Mouse (Mus musculus): Measurements from ENCODE around the gene Crabp2. TPM values are rescaled to one million over a fixed set of nuclear protein-coding genes. Genes with fewer than 3 reads are reported as not detected.
A peak's percentile ranks its signal among the peaks of the same experiment; 100 is the strongest.

Crabp2 gene
- polyA plus RNA-seq, 1 experiment = 0.08 TPM

DNA sequence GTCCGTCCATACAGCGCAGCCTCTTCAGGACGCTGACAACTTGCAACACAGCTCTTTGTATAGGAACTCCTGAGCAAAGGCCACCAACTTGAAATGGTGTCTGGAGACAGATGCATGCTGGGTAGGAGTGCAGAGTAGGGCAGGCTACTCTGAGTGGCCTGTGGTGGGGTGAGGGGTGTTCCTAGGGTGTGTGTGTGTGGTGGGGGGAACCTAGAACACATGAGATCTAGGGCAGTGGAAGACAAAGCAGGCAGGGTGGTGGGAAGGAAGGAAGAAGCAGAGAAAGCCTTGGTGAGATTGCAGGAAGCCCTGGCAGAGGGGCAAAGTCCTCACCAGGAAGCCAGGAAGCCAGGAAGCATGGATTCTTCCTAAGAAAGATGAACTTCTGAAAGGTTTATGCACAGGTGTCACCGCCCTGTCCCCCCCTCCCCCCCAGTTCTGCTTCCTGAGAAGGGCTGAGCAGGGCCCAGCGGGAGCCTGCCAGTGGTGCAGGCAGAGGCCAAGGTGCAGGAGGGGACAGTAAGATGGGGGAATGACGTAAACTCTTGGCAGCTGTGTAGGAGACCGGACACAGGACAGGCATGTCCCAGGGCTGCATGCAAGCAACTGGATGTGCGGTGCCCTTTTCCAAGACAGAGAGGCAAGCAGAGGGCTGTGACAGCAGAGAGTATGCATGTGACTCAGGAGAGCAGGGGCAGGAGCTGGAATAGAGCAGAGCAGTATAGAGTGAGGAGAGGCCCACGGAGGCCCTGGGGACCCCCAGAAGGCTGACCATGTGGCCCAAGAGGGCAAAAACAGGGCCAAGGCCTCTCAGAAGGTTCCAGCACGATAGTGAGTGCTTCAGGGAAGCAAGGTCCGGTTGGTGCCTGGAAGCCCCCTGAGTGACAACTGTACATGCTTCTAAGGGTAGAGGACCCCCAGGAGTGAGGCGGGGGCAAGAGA lies 33.7 kb downstream of the Crabp2 start:
- Histone ChIP-seq H3K27ac (ENCODE audit: insufficient read depth, low read length) (no peak overlapping the region), H3K4me1 (ENCODE audit: control insufficient read depth, insufficient read depth, insufficient read length) (peaks cover 18% of the 10 kb centered on the region; the same call in 1 of the 2 replicates), H3K36me3 (ENCODE audit: control insufficient read depth, insufficient read depth, low read length) (no peaks in the 10 kb centered on the region), H3K27me3 (ENCODE audit: control insufficient read depth, insufficient read depth, low read length) (no peaks in the 10 kb centered on the region), H3K4me3 (ENCODE audit: extremely low read depth, insufficient read depth, insufficient read length) (no peak overlapping the region)
- 36% methylated on average over 12 of the region's 12 CpGs for WGBS
- DNase-seq (ENCODE audit: low read depth in 1 of 2, low spot score in 2 of 2) = no peak
- TF ChIP-seq POLR2A (IDR thresholded peaks at IDR 0.05; ENCODE audit: low read depth, low read length) (no peak), CTCF (IDR thresholded peaks at IDR 0.05; ENCODE audit: extremely low read depth, insufficient read depth, insufficient read length, insufficient replicate concordance) (no peak)

DNA sequence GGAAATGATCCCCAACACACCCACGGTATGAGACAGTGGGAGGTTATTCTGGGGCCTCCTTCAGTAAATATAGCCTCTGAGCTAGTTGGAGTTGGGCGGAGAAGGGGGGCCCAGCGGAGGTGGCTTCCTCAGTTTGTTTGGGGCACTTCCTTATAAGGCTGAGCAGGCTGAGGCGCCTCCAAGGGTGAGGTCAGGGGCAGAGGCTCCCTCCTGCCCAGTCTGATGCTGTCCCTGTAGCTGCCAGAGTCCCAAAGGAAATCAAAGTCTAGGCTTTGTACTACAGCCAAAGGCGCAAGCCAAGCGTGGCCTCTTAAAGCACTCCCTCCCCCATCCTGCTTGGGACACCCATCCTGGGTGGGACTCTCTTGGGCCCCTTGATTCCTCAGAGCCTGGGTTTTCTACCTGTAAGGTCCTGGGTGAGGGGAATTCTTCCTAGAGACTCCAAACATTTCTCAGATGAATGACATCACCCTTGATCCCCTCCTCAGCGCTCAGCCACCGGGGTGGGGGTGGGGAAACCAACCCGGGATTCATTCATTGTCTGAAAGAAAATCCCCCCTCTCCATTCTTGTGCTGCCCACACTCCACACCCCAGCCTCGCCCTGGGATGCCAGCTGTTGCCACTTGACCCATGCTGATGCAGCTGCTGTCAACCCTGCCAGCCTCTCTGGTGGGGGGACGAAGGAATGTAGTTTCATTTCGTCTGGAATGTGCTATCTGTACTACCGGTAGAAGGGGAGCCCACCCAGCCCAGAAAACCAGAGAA lies 34.6 kb downstream of the Crabp2 start:
- Histone ChIP-seq H3K27me3 (ENCODE audit: control insufficient read depth, insufficient read depth, low read length) (no peaks in the 10 kb centered on the region), H3K4me3 (ENCODE audit: extremely low read depth, insufficient read depth, insufficient read length) (no peak overlapping the region), H3K4me1 (ENCODE audit: control insufficient read depth, insufficient read depth, insufficient read length) (peaks cover 18% of the 10 kb centered on the region; the same call in 1 of the 2 replicates), H3K36me3 (ENCODE audit: control insufficient read depth, insufficient read depth, low read length) (no peaks in the 10 kb centered on the region), H3K27ac (ENCODE audit: insufficient read depth, low read length) (no peak overlapping the region)
- 17% methylated on average over 13 of the region's 13 CpGs for WGBS
- no peak for TF ChIP-seq POLR2A (IDR thresholded peaks at IDR 0.05; ENCODE audit: low read depth, low read length)
- no peak for TF ChIP-seq CTCF (IDR thresholded peaks at IDR 0.05; ENCODE audit: extremely low read depth, insufficient read depth, insufficient read length, insufficient replicate concordance)
- DNase-seq (ENCODE audit: low read depth in 1 of 2, low spot score in 2 of 2) = no peak

DNA sequence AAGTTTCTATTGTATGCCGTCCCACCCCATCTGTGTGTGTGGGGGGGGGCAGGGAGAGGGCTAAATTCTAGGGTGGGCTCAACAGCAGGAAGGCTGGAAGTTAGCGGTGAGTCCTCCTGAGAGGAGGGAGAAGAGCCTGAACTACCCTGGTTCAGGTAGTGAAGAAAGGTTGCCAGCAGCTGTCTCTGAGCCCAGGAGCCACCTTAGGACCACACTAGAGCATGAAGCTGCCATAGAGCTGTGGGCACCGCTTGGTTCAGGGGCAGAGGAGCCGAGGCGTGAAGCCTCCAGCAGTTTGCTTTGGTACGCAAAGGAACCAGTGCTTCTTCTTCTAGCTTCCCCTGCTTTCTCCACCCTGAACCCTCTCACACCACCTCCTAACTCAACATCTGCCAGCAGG lies 35.2 kb downstream of the Crabp2 start:
- H3K4me1 ChIP-seq (ENCODE audit: control insufficient read depth, insufficient read depth, insufficient read length) = peaks cover 18% of the 10 kb centered on the region; the same call in 1 of the 2 replicates
- TF ChIP-seq CTCF (IDR thresholded peaks at IDR 0.05; ENCODE audit: extremely low read depth, insufficient read depth, insufficient read length, insufficient replicate concordance) = no peak
- TF ChIP-seq POLR2A (IDR thresholded peaks at IDR 0.05; ENCODE audit: low read depth, low read length) = no peak
- DNase-seq (ENCODE audit: low read depth in 1 of 2, low spot score in 2 of 2) = no peak
- WGBS = 66% methylated on average over 6 of the region's 6 CpGs
- H3K27me3 ChIP-seq (ENCODE audit: control insufficient read depth, insufficient read depth, low read length) = no peaks in the 10 kb centered on the region
- H3K4me3 ChIP-seq (ENCODE audit: extremely low read depth, insufficient read depth, insufficient read length) = no peak overlapping the region
- no peaks in the 10 kb centered on the region for H3K36me3 ChIP-seq (ENCODE audit: control insufficient read depth, insufficient read depth, low read length)
- H3K27ac ChIP-seq (ENCODE audit: insufficient read depth, low read length) = no peak overlapping the region

- Histone ChIP-seq H3K36me3 (ENCODE audit: control insufficient read depth, insufficient read depth, low read length) (no peaks in the 10 kb centered on the region), H3K27ac (ENCODE audit: insufficient read depth, low read length) (no peak overlapping the region), H3K27me3 (ENCODE audit: control insufficient read depth, insufficient read depth, low read length) (no peaks in the 10 kb centered on the region), H3K4me3 (ENCODE audit: extremely low read depth, insufficient read depth, insufficient read length) (no peak overlapping the region), H3K4me1 (ENCODE audit: control insufficient read depth, insufficient read depth, insufficient read length) (peaks cover 18% of the 10 kb centered on the region; the same call in 1 of the 2 replicates)
- DNase-seq (ENCODE audit: low read depth in 1 of 2, low spot score in 2 of 2) = no peak
- TF ChIP-seq POLR2A (IDR thresholded peaks at IDR 0.05; ENCODE audit: low read depth, low read length) = no peak
- no peak for TF ChIP-seq CTCF (IDR thresholded peaks at IDR 0.05; ENCODE audit: extremely low read depth, insufficient read depth, insufficient read length, insufficient replicate concordance)
- WGBS = 22% methylated on average over 3 of the region's 3 CpGs
Measured at GRCm38 (mm10) chr3:87984094-87984493, 35.6 kb downstream of the Crabp2 start.

- H3K27me3 ChIP-seq (ENCODE audit: control insufficient read depth, insufficient read depth, low read length) = no peaks in the 10 kb centered on the region
- TF ChIP-seq POLR2A (IDR thresholded peaks at IDR 0.05; ENCODE audit: low read depth, low read length) = no peak
- TF ChIP-seq CTCF (IDR thresholded peaks at IDR 0.05; ENCODE audit: extremely low read depth, insufficient read depth, insufficient read length, insufficient replicate concordance) = no peak
- WGBS = 76% methylated on average over 12 of the region's 12 CpGs
- no peak overlapping the region for H3K27ac ChIP-seq (ENCODE audit: insufficient read depth, low read length)
- no peaks in the 10 kb centered on the region for H3K36me3 ChIP-seq (ENCODE audit: control insufficient read depth, insufficient read depth, low read length)
- DNase-seq (ENCODE audit: low read depth in 1 of 2, low spot score in 2 of 2) = no peak
- peaks cover 18% of the 10 kb centered on the region; the same call in 1 of the 2 replicates for H3K4me1 ChIP-seq (ENCODE audit: control insufficient read depth, insufficient read depth, insufficient read length)
- no peak overlapping the region for H3K4me3 ChIP-seq (ENCODE audit: extremely low read depth, insufficient read depth, insufficient read length)
Measured at GRCm38 (mm10) chr3:87985505-87986320, 37.2 kb downstream of the Crabp2 start.

DNA sequence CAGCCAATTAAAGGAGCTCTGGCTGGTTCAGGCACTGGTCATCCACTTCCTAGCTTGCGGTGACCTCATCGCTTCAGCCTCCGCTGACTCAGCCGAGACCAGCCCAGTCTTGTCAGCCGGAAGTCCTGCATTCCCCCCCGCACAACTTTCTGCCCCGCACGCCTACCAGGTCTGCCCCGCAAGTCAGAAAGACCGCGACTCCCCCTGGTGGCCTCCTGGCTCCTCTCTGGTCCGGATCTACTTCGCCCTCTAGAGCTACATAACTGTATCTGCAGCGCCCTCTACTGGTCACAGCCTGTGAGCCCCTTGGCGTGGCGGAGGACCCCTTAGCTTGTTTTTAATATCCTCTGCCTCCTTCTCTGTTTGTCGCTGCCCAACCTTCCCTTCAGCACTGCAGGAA lies 38.4 kb downstream of the Crabp2 start:
- peaks cover 18% of the 10 kb centered on the region; the same call in 1 of the 2 replicates for H3K4me1 ChIP-seq (ENCODE audit: control insufficient read depth, insufficient read depth, insufficient read length)
- H3K27me3 ChIP-seq (ENCODE audit: control insufficient read depth, insufficient read depth, low read length) = no peaks in the 10 kb centered on the region
- TF ChIP-seq CTCF (IDR thresholded peaks at IDR 0.05; ENCODE audit: extremely low read depth, insufficient read depth, insufficient read length, insufficient replicate concordance) = peak; percentile 95
- no peak for TF ChIP-seq POLR2A (IDR thresholded peaks at IDR 0.05; ENCODE audit: low read depth, low read length)
- DNase-seq (ENCODE audit: low read depth in 1 of 2, low spot score in 2 of 2) = peak; percentile 79 to 81
- WGBS = under 1% methylated on average over 17 of the region's 17 CpGs
- H3K36me3 ChIP-seq (ENCODE audit: control insufficient read depth, insufficient read depth, low read length) = no peaks in the 10 kb centered on the region
- H3K4me3 ChIP-seq (ENCODE audit: extremely low read depth, insufficient read depth, insufficient read length) = no peak overlapping the region
- no peak overlapping the region for H3K27ac ChIP-seq (ENCODE audit: insufficient read depth, low read length)

Measured in spleen, adult 2 months (tissue).